Mouse (Mus musculus): Measurements from ENCODE around the gene Myog. TPM values are rescaled to one million over a fixed set of nuclear protein-coding genes. Genes with fewer than 3 reads are reported as not detected.

The Myog gene
- polyA plus RNA-seq, 1 experiment from 2014 or later: 4.4 TPM

DNA sequence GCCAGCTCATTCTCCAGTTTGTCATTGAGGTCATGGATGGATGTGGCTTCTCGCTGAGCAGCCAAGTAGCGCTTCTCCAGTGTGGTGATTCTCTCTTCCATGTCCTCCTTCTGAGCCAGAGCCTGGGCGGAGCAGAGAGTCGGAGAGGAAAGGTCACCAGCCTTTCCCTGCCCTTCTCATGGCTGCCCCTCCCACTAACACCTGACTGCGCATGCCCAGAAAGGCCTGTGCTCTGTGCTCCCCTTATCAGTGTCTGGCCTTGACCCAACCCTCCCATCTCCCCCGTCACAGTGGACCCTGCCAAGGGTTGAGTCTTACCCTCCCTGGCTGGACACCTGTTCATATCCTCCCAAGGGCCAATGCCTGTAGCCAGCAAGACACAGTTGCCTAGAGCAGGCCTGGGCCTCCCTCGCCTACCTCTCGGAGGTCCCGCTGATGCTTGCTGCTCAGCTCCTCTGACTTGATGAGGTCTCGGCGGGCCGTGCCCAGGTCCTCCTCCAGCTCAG lies 37.1 kb downstream of the Myog start:
- H3K4me1 ChIP-seq (ENCODE audit: control insufficient read depth, low read depth, low read length): no peaks in the 10 kb centered on the region
- H3K9me3 ChIP-seq (replicated peaks; ENCODE audit: control insufficient read depth, low read length): no peaks in the 10 kb centered on the region
- H3K9ac ChIP-seq (ENCODE audit: low read depth, low read length): no peak overlapping the region
- no peak overlapping the region for H3K4me2 ChIP-seq (ENCODE audit: low read depth, low read length)
- H3K27ac ChIP-seq (ENCODE audit: low read length): no peak overlapping the region
- no peak overlapping the region for H3K4me3 ChIP-seq (ENCODE audit: low read depth, low read length)
- 75% methylated on average over 12 of the region's 12 CpGs for WGBS (ENCODE audit: insufficient replicate concordance)
- H3K27me3 ChIP-seq (ENCODE audit: control insufficient read depth, insufficient read depth, low read depth, low read length): no peaks in the 10 kb centered on the region
- no peaks in the 10 kb centered on the region for H3K36me3 ChIP-seq (ENCODE audit: control insufficient read depth, insufficient read depth)
- no peak for ATAC-seq (ENCODE audit: low read depth)

DNA sequence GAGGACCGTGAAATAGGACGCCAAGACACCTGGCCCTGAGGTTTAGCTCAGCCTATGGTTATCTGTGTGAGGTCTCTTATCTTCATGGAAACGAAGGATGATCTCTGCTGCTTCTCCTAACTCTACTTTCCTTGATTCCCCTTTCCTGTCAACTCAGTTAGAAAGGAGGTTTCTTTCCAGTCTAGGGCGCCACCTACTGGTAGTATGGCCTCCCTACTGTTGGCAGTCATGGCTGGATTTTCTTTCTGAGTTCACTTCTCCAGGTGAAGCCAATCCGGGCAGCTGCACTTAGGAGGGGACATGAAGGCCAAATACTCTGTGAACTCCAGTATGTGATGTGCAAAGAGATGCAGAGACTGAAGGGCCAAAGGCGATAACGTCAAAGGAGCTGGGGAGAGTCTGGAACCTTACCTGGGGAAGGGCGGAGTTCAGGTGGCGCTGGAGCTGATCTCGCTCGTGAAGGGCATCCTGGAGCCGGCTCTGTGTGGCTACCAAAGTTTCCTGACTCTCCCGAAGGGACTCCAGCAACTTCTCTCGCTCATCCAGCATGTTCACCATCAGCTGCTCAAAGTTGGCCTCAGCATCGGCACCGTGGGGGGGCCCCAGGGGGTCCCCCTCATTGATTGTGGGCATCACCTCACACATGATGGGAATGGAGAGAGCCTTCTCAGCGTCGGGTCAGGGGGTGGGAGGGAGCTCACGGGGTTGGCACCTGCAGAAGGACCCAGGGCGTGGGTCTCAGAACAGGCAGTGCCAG lies 42.3 kb downstream of the Myog start:
- Histone ChIP-seq H3K4me3 (ENCODE audit: low read depth, low read length) (no peak overlapping the region), H3K27me3 (ENCODE audit: control insufficient read depth, insufficient read depth, low read depth, low read length) (no peaks in the 10 kb centered on the region; the same call in 1 of the 2 replicates), H3K9ac (ENCODE audit: low read depth, low read length) (no peak overlapping the region), H3K4me2 (ENCODE audit: low read depth, low read length) (no peak overlapping the region), H3K27ac (ENCODE audit: low read length) (no peak overlapping the region), H3K9me3 (replicated peaks; ENCODE audit: control insufficient read depth, low read length) (no peaks in the 10 kb centered on the region), H3K4me1 (ENCODE audit: control insufficient read depth, low read depth, low read length) (no peaks in the 10 kb centered on the region), H3K36me3 (ENCODE audit: control insufficient read depth, insufficient read depth) (no peaks in the 10 kb centered on the region)
- no peak for ATAC-seq (ENCODE audit: low read depth)
- WGBS (ENCODE audit: insufficient replicate concordance): 42% methylated on average over 20 of the region's 20 CpGs

DNA sequence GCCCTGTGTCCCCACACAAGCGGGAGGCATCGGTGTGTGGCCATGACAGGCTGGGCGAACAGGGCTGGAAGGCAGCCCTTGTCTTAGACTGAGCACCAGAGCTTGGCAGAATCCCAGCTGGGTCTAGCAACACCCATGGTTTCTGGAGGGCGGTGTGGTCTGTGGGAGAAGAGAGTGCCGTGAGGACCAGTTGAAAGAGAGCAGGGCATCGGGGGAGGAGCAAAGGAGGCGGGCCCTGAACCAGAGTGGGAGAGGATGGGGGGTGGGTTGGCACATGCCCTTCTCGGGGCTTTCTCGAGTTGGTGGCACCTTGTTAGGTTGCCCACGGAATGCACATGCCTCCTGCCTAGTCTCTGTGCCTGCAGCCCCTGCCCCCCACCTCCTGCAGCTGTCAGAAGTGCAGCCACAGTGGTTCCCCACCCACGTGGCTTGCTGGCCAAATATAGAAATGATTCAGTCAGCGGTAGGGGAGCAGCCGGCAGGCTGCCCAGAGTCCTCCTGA lies 43.0 kb downstream of the Myog start, which contains the start of gene Ppfia4:
Gene Ppfia4 (minus strand): TSS at position 159 of the 502 bp plus-strand sequence.
- 0 out of 2 replicates have a peak, but pooled peaks have one; percentile 5 for ATAC-seq (ENCODE audit: low read depth)
- H3K9ac ChIP-seq (ENCODE audit: low read depth, low read length): no peak within 1 kb of the TSS

DNA sequence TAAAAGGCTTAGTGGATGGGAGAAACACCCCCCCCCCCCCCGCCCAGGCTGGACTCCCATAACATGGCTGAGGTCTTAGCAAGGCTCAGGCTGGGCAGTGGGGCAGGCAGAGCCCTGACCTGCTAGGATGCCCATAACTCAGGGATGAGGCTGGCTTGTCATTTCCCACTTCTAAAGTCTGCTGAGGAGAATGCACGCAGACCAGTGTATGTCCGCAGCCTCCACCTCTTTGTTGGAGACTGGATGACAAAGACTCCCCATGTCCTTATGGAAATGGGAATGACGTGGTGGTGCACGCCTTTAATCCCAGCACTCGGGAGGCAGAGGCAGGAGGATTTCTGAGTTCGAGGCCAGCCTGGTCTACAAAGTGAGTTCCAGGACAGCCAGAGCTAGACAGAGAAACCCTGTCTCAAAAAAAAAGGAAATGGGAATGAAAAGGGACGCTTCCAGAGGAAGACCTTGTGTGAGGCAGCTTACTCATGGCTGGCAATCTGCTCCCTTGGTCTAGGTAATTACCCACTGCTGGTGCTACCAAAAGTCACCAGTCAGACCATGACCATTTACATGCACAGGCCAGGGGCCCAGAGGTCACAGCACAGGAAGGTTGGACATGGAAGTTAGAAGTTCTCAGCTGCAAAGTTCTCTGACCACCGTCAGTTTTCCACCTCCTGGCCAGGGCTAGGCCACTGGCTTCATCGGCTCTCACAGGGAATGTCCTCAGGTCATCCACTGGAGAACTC lies 43.8 kb downstream of the Myog start:
- Histone ChIP-seq H3K4me2 (ENCODE audit: low read depth, low read length) (no peak overlapping the region), H3K9ac (ENCODE audit: low read depth, low read length) (no peak overlapping the region), H3K36me3 (ENCODE audit: control insufficient read depth, insufficient read depth) (no peaks in the 10 kb centered on the region), H3K4me3 (ENCODE audit: low read depth, low read length) (no peak overlapping the region), H3K27me3 (ENCODE audit: control insufficient read depth, insufficient read depth, low read depth, low read length) (no peaks in the 10 kb centered on the region; the same call in 1 of the 2 replicates), H3K4me1 (ENCODE audit: control insufficient read depth, low read depth, low read length) (no peaks in the 10 kb centered on the region), H3K9me3 (replicated peaks; ENCODE audit: control insufficient read depth, low read length) (no peaks in the 10 kb centered on the region), H3K27ac (ENCODE audit: low read length) (no peak overlapping the region)
- ATAC-seq (ENCODE audit: low read depth): no peak
- WGBS (ENCODE audit: insufficient replicate concordance): 64% methylated on average over 10 of the region's 10 CpGs

More for the DNA sequence above, 43.0 kb downstream of the Myog start, which contains the start of gene Ppfia4:
- no peaks in the 10 kb centered on the region for H3K4me1 ChIP-seq (ENCODE audit: control insufficient read depth, low read depth, low read length)
- H3K9me3 ChIP-seq (replicated peaks; ENCODE audit: control insufficient read depth, low read length): no peaks in the 10 kb centered on the region
- 28% methylated on average over 13 of the region's 13 CpGs for WGBS (ENCODE audit: insufficient replicate concordance)
- no peak within 1 kb of the TSS for H3K4me3 ChIP-seq (ENCODE audit: low read depth, low read length)
- no peaks in the 10 kb centered on the region for H3K36me3 ChIP-seq (ENCODE audit: control insufficient read depth, insufficient read depth)
- no peaks in the 10 kb centered on the region; the same call in 1 of the 2 replicates for H3K27me3 ChIP-seq (ENCODE audit: control insufficient read depth, insufficient read depth, low read depth, low read length)
- H3K27ac ChIP-seq (ENCODE audit: low read length): no peak within 1 kb of the TSS
- H3K4me2 ChIP-seq (ENCODE audit: low read depth, low read length): no peak within 1 kb of the TSS

DNA sequence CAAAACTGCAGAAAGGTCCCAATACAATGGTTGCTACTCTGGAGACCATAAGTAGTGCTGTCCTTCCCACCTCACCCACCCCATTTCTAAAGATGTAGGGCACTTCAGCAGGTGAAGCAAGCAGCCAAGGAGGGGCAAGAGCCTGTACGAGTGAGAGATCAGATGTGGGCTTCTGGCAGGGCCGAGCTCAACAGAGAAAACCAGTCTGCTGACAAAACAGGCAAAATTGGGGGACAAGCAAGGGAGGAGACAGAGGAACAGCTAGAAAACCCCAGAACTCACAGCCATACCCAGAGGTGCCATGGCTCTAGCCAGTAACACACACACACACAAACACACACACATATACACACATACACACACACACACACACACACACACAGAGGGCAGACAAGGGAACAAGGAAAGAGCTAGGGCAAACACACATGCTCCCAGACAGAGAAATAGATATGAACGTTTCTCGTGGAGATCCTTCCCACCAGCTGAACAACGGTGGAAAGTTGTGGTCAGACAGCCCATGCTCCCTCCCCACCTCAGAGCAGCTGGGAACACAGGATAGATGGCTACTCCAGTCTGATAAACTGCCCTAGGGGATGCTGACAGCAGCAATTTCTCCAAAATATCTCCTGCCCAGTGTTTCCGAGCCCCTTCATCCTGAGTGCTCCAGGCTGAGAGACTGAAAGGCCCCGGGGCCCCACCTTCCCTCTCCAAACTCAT lies 44.5 kb downstream of the Myog start:
- Histone ChIP-seq H3K4me3 (ENCODE audit: low read depth, low read length) (no peak overlapping the region), H3K36me3 (ENCODE audit: control insufficient read depth, insufficient read depth) (no peaks in the 10 kb centered on the region), H3K27me3 (ENCODE audit: control insufficient read depth, insufficient read depth, low read depth, low read length) (no peaks in the 10 kb centered on the region; the same call in 1 of the 2 replicates), H3K4me2 (ENCODE audit: low read depth, low read length) (no peak overlapping the region), H3K4me1 (ENCODE audit: control insufficient read depth, low read depth, low read length) (no peaks in the 10 kb centered on the region), H3K9ac (ENCODE audit: low read depth, low read length) (no peak overlapping the region), H3K27ac (ENCODE audit: low read length) (no peak overlapping the region), H3K9me3 (replicated peaks; ENCODE audit: control insufficient read depth, low read length) (no peaks in the 10 kb centered on the region)
- ATAC-seq (ENCODE audit: low read depth): no peak
- 30% methylated on average over 7 of the region's 7 CpGs for WGBS (ENCODE audit: insufficient replicate concordance)

DNA sequence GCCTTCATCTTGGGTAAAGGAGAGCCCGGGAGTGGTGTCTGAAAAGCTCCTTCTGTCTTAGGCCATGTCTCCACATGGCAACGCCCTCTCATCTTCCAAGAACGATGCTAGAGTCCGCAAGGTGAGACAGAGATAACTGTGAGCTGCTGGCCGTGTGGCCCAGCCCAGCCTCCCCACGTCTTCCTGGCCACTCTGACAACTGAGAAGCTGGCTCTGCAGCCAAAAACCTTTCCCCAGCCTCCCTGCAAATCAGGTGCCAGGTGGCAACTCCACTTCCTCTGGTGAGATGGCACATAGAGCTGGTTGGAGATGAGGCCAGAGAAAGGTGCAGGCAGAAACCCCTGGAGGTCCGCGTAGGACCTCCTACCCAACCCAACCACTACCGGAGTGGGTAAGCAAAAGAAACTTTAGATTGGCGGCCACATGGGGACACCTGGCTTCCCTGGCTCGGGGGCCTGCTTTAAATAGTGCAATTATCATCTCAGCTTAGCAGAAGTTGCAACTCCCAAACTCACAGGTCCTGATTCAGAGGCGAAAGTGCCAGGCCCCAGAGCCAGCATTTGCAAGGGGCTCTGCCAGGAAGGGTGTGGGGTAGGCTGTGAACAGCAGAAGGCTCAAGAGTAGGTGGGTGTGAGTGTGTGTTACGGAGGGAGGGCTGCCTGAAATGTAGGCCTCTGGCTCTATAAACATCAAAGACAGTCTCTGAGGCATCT lies 45.6 kb downstream of the Myog start:
- H3K27ac ChIP-seq (ENCODE audit: low read length): no peak overlapping the region
- no peak overlapping the region for H3K4me3 ChIP-seq (ENCODE audit: low read depth, low read length)
- no peaks in the 10 kb centered on the region for H3K4me1 ChIP-seq (ENCODE audit: control insufficient read depth, low read depth, low read length)
- H3K9me3 ChIP-seq (replicated peaks; ENCODE audit: control insufficient read depth, low read length): no peaks in the 10 kb centered on the region
- H3K9ac ChIP-seq (ENCODE audit: low read depth, low read length): no peak overlapping the region
- 0 out of 2 replicates have a peak, but pooled peaks have one; percentile 19 for ATAC-seq (ENCODE audit: low read depth)
- WGBS (ENCODE audit: insufficient replicate concordance): 54% methylated on average over 13 of the region's 13 CpGs
- no peaks in the 10 kb centered on the region; the same call in 1 of the 2 replicates for H3K27me3 ChIP-seq (ENCODE audit: control insufficient read depth, insufficient read depth, low read depth, low read length)
- no peaks in the 10 kb centered on the region for H3K36me3 ChIP-seq (ENCODE audit: control insufficient read depth, insufficient read depth)
- H3K4me2 ChIP-seq (ENCODE audit: low read depth, low read length): no peak overlapping the region

DNA sequence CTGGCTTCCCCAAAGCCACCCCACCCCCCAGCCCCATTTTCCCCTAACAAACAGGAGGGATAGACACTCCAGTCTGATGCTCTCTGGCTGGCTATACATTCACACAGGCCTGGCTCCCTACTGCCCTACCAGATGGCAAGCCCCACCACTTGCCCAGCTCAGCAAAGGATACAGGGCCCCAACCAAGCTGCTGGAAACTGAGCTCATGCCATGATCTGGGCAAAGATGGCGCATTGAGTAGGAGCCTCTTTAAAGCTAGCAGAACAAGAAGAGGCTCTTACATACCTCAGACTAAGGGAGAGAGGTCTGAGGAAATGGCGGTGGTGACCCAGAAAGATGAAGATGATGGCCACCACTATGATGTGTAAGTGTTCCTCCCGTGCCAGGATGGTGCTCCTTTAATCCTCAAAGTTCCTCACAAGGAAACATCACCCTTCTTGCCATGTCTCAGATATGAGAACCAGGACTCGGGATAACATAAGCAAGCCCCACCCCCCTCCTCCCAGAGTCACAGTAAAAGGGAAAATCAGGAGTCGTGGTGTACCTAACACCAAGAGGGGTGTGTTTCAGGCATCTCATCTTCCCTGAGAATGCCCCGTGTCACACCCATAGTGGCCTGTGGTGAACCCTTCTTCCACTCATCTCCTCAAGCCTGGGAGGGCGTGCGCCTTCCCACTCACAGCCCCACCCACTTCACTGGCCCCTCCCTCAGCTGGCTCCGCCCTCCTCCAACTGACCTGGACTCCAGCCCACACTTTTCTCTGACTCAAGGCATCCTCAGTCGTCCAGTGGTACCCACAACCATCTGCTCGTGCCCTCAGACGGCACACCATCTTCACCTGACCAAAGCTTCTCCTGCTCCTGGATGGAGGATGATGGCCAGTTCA lies 46.4 kb downstream of the Myog start:
- no peaks in the 10 kb centered on the region for H3K4me1 ChIP-seq (ENCODE audit: control insufficient read depth, low read depth, low read length)
- no peaks in the 10 kb centered on the region; the same call in 1 of the 2 replicates for H3K27me3 ChIP-seq (ENCODE audit: control insufficient read depth, insufficient read depth, low read depth, low read length)
- ATAC-seq (ENCODE audit: low read depth): no peak
- no peaks in the 10 kb centered on the region for H3K36me3 ChIP-seq (ENCODE audit: control insufficient read depth, insufficient read depth)
- H3K4me2 ChIP-seq (ENCODE audit: low read depth, low read length): no peak overlapping the region
- WGBS (ENCODE audit: insufficient replicate concordance): 71% methylated on average over 12 of the region's 12 CpGs
- H3K27ac ChIP-seq (ENCODE audit: low read length): no peak overlapping the region
- H3K9ac ChIP-seq (ENCODE audit: low read depth, low read length): no peak overlapping the region
- no peaks in the 10 kb centered on the region for H3K9me3 ChIP-seq (replicated peaks; ENCODE audit: control insufficient read depth, low read length)
- H3K4me3 ChIP-seq (ENCODE audit: low read depth, low read length): no peak overlapping the region

All from liver, embryonic 16.5 days (tissue).